Mouse (Mus musculus) inflammation-experienced regulatory T-cells, adult 6 months (primary cell): Measurements from ENCODE around the gene Ly86. TPM values are rescaled to one million over a fixed set of nuclear protein-coding genes. Genes with fewer than 3 reads are reported as not detected.

Source experiments
- ATAC-seq: one replicate; pipeline ENCODE4 v1.8.0; 2017
- polyA plus RNA-seq, 3 experiments: library from polyadenylated mRNA; unstranded; fragments of 100-300 nt; shearing (Covaris generic); gene quantifications; one replicate each; pipeline ENCODE4 v1.2.1; 2017

The Ly86 gene
- polyA plus RNA-seq, 3 experiments from 2014 or later: 3.7 to 7.8 (median 6.4) TPM

DNA sequence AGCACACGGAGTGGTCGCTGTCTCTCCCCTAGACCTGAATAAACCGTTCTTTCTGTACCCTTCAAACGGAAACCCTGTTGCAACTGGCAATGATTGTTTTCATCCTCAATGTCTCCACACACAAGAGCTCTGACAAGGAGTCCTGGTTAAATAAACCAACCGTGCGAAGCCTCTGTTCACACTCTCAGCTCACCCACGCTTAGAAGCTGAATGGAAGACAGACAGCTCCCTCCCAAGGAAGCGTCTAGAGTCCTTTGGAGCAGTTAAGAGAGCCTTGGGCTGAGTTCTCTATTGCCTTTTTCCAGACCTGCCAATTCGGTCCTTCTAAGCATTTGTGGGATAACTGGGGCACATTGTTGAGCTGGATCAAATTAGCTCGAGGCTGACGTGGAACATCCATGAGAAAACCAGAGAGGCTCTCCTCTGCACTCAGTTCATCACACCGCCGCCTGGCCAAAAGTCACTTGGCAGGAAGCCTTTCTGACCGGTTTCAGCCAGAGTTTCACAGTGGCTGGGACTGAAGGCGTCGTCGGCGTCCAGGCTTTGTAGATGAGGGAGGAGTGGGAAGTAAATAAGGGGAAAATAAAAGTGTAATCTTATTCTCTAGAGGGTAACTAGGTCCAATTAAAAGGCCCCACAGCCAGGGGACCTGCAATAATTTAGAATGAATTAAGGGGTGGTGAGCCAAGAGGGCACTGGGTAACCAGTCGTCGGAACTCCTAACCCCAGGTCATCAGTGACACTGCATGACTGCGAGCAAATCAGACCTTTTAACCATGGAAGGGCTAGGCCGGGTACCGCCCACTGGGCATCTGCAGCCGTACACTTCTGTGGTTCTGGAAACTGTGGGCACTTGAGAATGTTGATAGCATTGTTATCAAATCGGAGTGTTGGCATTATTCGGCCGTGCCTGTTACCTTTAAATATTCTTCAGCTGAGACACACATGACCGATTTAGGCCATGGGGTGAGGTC, 115.2 kb downstream of the Ly86 start:
- no peak for ATAC-seq

GRCm38 (mm10) chr13:37462049-37462702, 117.2 kb downstream of the Ly86 start:
- ATAC-seq: no peak

- no peak for ATAC-seq
Observed at GRCm38 (mm10) chr13:37465710-37466109, 120.7 kb downstream of the Ly86 start.

DNA sequence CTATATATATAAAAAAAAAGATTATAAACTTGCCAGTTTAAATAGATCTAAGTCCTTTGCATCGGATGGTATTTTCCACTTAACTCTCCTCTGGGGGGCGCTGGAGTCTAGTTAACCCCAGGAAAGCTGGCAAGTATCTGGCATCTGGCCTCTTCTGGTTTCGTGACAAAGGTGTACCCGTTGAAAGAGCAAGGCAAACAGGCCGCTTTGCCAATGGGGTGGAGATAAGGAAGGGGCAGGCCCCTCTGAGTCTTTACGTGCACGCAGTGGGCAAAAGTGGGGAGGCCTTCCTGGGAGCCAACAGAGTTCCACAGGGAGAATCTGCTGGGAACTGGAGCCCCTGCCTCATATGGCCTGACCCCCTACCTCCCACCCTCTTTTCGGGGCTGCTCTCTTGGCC, 122.8 kb downstream of the Ly86 start:
- ATAC-seq: no peak
